Mouse (Mus musculus) brain, embryonic 14.5 days (tissue): Measurements from ENCODE around the gene Zfp322a. TPM values are rescaled to one million over a fixed set of nuclear protein-coding genes. Genes with fewer than 3 reads are reported as not detected.
"Not testable (repeated sequence)": the region's sequence is repeated elsewhere in the genome, so short reads cannot be mapped to it uniquely, and the experiment has no call there.

ENCODE experiments used
- DNase-seq: peaks from one replicate; pipeline ENCODE4 v3.0.0-alpha.2; 2011; ENCODE audit warnings: low read depth
- CTCF ChIP-seq: fragments of 200-500 bp; IDR thresholded peaks from 2 replicates; pipeline ENCODE4 v1.5.1; 2012; ENCODE audit warnings: inconsistent platforms, mild to moderate bottlenecking, moderate library complexity, borderline replicate concordance; ENCODE audit not compliant: insufficient read depth, insufficient read length; ENCODE audit errors: extremely low read depth
- POLR2A ChIP-seq: fragments of 200-500 bp; IDR thresholded peaks from 2 replicates; pipeline ENCODE4 v1.6.1; 2012; ENCODE audit warnings: mild to moderate bottlenecking, inconsistent platforms, borderline replicate concordance; ENCODE audit not compliant: poor library complexity, insufficient read depth, insufficient read length, severe bottlenecking; ENCODE audit errors: extremely low read depth
- polyA plus RNA-seq: library from polyadenylated mRNA; depleted of rRNA; stranded (reverse); fragments of >200 nt; gene quantifications from 2 replicates; pipeline ENCODE4 v1.2.3, GENCODE M21; 2012

Gene Zfp322a
- polyA plus RNA-seq, 1 experiment, result 22.4 TPM

DNA sequence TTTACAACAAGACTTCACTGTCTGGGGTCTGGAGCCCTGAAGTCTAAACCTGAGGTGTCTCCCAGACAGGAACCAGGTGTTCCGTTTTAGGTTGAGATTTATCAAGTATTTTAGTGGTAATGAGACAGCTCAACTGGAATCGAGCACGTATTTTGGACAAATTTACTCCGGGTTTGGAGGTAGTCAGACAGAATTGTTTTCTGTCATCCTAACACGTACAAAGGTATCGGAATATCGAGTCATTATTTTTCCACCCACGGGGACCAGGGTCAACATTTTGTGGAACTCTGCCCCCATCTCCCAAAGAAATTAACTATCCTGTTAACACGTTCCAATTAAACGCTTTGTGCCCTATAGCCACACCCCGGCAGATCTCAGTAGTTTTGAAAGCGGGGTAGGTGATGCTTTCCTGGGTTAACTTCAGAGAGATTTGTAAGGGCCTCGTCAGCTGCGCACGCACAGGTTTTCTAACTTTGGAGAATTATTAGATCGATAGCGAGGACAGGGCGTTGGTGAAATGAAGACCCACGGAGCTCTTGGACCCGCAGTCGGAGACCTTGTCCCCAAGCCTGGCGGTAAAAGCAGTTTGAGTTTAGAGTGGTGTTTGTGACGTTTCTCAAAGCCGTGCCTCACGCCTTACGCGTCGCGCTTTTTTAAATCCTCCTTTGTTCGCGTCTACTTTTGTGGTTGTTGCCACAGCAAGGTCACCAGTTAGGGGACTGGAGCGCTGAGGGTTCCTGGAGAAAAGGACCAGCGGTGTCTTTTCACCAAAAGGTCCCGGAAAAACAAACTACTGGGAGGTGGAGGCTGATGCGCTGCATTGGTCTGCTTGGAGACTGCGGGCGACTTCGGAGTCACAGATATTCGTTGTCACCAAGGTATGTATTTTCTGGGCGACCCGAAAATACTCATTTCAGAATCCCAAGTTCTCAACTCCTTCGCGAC, 26.6 kb upstream of the Zfp322a start:
- TF ChIP-seq CTCF (no peak), POLR2A (no peak)
- DNase-seq, result peak; percentile 55

DNA sequence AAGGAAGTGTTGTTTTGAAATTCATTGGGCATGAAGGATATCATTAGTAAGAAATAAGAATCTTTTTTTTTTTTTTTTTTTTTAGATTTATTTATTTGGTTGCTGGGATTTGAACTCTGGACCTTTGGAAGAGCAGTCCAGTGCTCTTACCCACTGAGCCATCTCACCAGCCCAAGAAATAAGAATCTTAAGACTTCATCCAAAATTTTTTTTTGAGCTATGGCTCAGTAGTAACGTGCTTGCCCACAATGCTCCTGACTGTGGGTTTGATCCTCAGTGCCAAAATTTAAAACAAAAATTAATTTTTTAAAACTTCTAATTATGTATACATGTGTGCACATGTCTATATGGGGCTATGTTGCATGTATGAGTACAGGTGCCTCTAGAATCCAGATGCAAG, 18.5 kb upstream of the Zfp322a start:
- TF ChIP-seq POLR2A, result no peak
- no peak for TF ChIP-seq CTCF
- no peak for DNase-seq

DNA sequence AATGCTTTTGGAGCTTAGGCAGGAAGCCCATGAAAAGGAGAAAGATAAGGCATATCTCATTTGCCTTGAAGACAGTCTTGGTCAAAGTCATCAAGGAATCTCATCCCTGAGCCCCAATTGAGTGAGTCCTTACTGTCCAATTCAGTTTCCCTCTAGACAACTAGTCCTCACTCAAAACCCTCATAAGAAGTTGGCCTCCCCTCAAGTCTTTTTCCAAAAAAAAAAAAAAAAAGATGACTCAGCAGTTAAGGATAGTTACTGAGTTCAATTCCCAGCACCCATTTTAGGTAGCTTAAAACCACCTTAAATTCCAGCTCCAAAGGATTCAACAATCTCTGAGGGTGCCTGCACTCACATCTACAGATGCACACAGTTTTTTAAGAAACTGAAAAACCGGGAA, 14.1 kb upstream of the Zfp322a start:
- DNase-seq, result no peak
- TF ChIP-seq CTCF (no peak), POLR2A (no peak)

DNA sequence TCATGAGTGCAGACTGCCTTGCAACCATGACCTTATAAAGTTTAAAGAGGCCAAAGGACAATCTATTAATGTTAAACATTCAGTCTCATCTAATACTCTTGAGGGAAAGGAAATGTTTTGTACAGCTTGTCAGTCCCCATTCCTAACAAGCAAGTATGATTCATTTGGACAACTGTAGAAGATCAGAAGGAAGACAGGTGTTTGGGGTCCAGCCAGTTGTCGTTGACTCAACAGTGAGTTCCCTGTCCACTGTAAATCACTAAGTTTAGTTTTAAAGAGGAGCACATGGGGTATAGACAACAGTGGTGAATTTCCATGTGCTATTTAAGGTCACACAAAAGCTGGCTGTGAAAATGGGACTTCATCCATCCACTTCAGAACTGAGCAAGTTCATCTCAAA, 3.4 kb upstream of the Zfp322a start:
- DNase-seq, result no peak
- no peak for TF ChIP-seq CTCF
- TF ChIP-seq POLR2A, result no peak

DNA sequence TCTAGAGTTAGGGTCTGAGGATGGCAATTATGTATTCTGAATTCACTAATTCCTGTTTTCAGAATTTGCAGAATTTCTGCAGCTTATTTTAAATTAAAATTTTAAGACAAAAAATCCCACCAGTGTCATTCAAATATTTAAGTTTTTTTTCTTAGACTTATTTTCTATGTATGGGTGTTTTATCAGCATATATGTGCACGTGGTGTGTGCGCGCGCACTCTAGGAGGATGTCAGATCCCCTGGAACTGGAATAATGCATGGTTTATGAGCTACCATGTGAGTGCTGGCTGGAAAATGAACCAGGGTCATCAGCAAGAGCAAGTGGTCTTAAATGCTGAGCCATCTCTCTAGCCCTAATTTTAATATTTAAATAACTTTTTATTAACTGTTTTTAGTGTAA, 1.1 kb upstream of the Zfp322a start:
- no peak for DNase-seq
- no peak for TF ChIP-seq CTCF
- no peak for TF ChIP-seq POLR2A

DNA sequence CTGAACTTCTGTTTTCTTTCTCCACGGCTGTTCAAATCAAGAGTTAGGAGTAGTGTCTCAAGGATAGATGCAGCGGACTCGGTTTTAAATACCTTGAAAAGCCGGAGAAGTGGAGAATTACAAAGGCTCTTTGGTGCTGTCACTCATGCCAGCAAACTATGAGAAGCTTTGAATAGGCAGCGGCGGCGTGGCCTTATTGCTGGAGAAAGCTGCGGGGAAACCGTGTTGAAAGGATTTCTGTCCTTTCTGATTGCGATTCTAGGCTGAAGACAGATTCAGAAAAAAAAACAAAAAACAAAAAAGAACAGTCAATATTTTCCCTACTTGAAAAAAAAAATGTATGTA, 385 bp upstream of the Zfp322a start:
- TF ChIP-seq CTCF, result no peak
- TF ChIP-seq POLR2A, result no peak
- DNase-seq, result no peak

DNA sequence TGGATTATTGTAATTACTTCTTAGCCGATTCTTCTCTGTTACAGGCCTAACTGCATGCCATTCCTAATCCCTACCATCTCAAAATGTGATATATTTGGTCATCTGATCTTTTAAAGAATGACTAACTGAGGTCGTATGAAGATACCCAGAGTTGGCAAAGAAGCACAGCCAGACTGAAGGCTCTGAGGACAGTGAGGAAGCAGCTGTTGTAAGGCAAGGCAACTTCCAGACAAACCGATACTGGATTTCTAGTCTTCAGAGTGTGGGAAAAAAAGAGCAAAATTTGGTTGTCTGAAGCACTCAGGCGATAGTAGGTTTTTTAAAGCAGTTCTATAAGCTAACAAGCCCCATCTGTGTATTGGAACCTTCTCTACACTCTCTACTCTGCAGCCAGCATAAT, 7.5 kb downstream of the Zfp322a start:
- TF ChIP-seq POLR2A, result no peak
- no peak for TF ChIP-seq CTCF
- DNase-seq, result no peak

DNA sequence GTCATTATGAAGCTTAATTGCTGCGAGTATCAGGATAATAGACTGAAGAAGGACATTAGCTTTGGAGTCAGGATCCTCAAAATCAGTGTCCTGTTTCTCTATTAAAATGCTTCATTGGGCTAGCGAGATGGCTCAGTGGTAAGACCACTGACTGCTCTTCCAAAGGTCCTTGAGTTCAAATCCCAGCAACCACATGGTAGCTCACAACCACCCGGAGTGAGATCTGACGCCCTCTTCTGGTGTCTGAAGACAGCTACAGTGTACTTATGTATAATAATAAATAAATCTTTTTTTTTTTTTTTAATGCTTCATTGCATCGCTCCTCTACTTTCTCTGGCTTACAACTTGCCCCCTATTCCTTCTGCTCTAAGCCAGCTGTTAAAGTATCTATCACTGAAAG, 14.5 kb downstream of the Zfp322a start:
- DNase-seq, result not testable (repeated sequence)

DNA sequence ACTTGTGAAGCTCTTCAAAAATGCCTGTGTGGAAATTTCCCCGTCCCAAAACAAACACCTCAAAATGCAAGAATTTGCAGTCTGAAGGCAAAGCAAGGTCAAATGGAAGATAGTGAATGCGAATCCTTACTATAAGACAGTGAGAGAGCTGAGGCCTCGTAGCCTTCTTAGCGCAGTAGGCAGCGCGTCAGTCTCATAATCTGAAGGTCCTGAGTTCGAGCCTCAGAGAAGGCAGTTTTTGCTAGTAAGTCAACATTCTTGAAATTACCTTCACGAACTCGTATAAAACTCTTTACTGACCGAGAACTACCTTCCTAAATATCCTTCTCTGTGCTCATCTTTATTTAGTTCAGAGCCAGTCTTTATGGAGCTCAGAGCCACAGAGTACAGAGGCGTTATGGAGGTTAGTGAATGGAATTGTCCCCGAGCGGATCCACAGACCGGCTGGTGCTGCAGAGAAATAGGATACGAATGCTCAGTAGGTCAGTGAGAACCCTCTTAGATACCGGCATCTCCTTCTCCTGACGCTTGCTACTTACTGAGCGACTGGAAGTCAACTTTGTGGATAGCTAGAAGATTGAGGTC, 51.6 kb downstream of the Zfp322a start:
- DNase-seq, result peak; percentile 14
- no peak for TF ChIP-seq CTCF
- no peak for TF ChIP-seq POLR2A

DNA sequence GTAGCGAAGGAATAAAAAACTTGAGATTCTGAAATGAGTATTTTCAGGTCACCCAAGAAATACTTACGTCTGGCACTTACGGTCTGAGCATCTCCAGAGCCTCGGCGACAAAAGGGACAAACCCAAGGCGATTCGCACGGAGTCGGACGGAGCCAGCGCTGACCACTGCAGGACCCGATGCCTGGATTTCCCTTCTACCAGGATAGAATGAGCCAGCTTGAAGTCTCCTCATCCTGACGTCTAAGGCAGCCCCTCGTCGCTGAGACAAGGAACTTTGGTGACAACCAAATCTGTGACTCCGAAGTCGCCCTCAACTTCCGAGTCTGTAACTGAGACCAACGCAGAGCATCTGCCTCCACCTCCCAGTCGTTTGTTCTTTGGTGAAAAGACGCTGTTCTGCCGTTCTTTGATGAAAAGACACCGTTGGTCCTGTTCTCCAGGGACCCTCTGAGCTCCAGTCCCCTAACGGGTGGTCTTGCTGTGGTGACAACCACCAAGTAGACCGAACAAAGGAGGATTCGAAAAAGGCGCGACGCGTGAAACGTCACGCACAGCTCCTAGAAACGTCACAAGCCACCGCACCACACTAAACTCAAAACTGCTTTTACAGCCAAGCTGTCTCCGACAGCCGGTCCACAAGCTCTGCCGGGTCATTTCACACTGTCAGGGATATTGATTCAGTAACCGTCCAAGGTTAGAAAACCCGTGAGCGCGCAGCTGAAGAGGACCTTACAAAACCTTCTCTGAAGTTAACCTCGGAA, 55.9 kb downstream of the Zfp322a start:
- peak; percentile 64 for DNase-seq
- TF ChIP-seq POLR2A (no peak), CTCF (no peak)

DNA sequence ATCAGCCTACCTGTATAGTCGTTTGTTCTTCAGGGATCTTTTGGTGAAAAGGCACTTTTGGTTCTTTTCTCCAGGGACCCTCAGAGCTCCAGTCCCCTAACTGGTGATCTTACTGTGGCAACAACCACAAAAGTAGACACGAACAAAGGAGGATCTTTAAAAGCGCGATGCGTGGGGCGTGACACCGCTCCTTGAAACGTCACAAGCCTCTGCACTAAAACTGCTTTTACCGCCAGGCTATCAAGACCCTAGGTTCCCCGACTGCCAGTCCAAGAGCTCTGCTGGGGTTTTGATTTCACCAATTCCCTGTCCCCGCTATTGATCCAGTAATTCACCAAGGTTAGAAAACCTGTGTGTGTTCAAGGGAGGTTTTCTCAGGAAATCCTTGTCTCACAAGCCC, 59.0 kb downstream of the Zfp322a start:
- peak; percentile 23 for DNase-seq

More for the DNA sequence above, 59.0 kb downstream of the Zfp322a start:
- TF ChIP-seq CTCF, result no peak
- no peak for TF ChIP-seq POLR2A
